Mouse (Mus musculus) B cell, adult 62 days (primary cell): ENCODE measurements around the gene Lyst. TPM values are rescaled to one million over a fixed set of nuclear protein-coding genes. Genes with fewer than 3 reads are reported as not detected.

Experiments
- total RNA-seq: library from RNA; stranded (reverse); gene quantifications from 4 replicates; pipeline ENCODE4 v1.2.4, GENCODE M21; 2023

The Lyst gene
- total RNA-seq = 103 to 120 TPM (median 108 TPM) in 4 replicates

DNA sequence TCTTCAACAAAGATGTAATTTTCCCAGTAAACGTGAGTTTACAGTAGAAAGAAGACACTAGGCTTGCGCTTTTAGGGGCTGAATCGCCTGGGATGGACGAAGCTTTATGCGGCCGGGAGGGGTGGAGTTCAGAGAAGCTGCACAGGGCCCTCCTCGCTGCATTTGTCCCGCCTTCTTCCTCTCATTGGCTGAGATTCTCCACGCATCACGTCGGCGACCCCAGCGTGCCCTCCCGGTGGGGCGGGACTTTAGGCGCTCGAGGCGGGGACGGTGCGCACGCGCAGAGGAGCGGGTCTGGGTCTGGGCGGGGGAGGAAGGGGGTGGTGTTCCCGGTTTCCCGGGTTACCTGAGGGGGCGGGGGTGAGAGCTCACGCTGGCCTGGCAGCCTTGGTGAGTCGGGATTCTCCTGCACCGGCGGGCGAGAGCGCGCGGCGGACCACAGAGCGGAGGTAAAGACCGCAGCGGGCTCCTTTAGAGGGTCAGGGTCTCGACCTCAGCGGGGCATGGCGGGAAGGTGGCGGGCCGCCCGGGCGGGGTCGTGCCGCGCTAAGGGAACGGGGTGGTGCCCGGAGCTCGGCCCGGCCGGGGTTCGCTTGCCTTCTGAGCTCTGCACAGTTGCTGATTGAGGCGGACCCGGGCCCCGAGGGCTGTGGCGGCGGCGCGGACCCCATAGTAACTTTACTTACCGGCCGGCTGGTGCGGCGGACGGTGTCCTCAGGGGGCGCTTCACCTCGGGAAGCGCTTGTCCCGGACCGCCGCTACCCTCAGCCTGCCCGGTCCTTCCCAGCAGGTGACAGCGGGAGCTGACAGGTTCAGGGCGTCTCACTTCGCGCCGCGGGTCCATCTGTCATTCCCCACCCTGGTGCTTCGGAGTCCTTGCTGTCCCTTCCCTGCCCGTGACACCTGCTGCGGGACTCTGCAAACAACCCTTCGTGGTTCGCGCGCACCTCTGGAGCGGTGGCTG is at the start of gene Lyst:
TSS of gene Lyst (plus strand) at position 350 of the 964 bp plus-strand sequence.

DNA sequence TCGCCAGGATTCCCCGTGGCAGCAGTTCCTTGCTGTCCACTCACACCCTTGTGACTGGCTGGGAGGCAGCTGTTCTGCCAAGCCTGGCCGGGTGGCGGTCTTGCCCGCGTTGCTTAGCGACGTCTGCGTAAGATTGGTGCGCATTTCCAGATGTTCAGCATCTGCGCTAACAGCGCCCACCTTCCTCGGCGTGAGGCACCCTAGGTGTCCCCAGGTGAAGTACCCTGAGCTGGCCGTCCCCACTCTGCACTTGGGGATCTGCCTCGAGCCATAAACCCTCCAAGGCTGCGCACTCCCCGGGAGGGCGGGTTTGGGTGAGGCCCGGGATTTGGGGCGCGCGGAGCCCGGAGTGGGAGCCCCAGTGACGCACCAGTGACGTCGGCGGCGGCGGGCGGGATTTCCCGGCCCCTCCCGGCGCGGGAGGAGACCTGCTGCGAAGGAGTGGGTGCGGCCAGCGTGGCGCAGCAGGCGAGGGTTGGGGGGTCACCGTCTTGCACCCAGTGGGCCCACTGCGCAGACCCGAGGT is 193.8 kb downstream of the Lyst start, which contains the start of gene Gng4:
TSS of gene Gng4 (plus strand) at position 166 of the 526 bp plus-strand sequence.

Other genes starting within 250 kb of the Lyst start
- gene Gpr137b, start 196.4 kb upstream of the Lyst start, total RNA-seq = 48.9 to 67.2 TPM (median 55.6 TPM) in 4 replicates
- gene Nid1, start 152.8 kb upstream of the Lyst start, total RNA-seq = 20.0 to 22.5 TPM (median 21.2 TPM) in 4 replicates
- gene Gng4, start 193.7 kb downstream of the Lyst start, total RNA-seq = 0.98 to 1.1 TPM in 2 of 4 replicates, not detected in the others